Mouse (Mus musculus) stomach, postnatal 0 days (tissue): ENCODE results near the gene Lingo1.

Experiments
- CTCF ChIP-seq: IDR thresholded peaks from 2 replicates; pipeline ENCODE4 v1.5.1; 2016; ENCODE audit warnings: antibody characterized with exemption, low read depth, mild to moderate bottlenecking, moderate library complexity
- EP300 ChIP-seq: optimal IDR thresholded peaks from 2 replicates; pipeline ENCODE3; 2016; ENCODE audit warnings: antibody characterized with exemption

DNA sequence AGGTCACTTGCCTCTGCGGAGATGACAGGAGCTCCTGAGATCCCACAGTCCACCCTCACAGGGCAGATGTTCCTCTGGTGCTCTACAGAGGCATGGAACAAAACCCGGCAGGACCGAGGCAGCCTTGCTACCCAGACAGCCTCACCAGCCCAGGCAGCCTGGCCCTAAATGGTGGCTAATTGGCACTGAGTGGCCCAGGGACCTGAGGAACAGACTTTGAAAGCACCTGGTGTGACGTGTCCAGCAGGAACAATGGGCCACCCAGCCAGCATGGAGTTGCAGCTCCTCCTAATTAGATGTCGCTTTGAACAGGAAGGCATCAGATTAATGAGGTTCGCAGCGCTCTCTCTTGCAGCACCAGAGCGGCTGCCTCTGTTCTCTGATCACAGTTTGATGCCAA lies 95.4 kb downstream of the Lingo1 start:
- TF ChIP-seq CTCF (no peak), EP300 (no peak)
